Comparison of ENCODE assay signal across 9 mouse cellular contexts in the genomic region with DNA sequence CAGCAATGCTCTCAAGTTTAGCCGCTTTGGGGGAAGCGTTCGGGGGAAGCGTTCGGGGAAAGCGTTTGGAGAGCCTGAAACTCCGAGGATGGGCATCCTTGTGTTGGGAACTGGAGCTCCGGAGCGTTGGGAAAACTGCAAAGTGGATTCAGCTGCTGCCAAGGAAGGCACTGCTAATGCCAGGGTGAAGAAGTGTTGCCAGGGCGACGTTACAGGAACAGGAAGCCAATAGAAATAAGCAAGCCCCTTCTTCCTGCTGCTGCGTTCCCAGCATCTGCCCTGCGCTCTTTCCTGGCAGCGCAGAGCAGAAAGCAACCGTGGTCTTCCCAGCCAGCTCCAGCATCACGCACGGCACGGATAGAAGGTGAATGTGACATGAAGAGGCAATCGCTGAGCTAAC. TPM values are rescaled to one million over a fixed set of nuclear protein-coding genes. Genes with fewer than 3 reads are reported as not detected.
DNase-seq lines count a peak whose midpoint lies in the region; ATAC-seq lines count a peak whose summit lies in the region.
"Had no signal": no experiment of that assay in that cellular context is flagged by ENCODE, and none has a peak within 500 bp of the region (broad histone marks: within the 10 kb centered on the region; RNA-seq: fewer than 3 reads in every experiment).

No protein-coding gene starts in this region.

- H3K36me3 ChIP-seq in embryonic facial prominence, embryonic 11.5 days (replicated peaks; ENCODE audit: control insufficient read depth, insufficient read depth, low read depth, low read length), result no peaks in the 10 kb centered on the region
- H3K36me3 ChIP-seq in embryonic facial prominence, embryonic 10.5 days (replicated peaks), result no peaks in the 10 kb centered on the region

- 54% methylated on average over 19 of the region's 19 CpGs for WGBS in embryonic facial prominence, embryonic 11.5 days
- WGBS in embryonic facial prominence, embryonic 10.5 days, result 53% methylated on average over 19 of the region's 19 CpGs

- ATAC-seq in embryonic facial prominence, embryonic 11.5 days (replicated peaks; ENCODE audit: insufficient number of reproducible peaks, low FRiP score, low TSS enrichment, low read depth), result no peak

- intact Hi-C loops in left cerebral cortex, postnatal 25 days (cut with DNase I), result no loop called here

- H3K4me3 ChIP-seq in embryonic facial prominence, embryonic 11.5 days (ENCODE audit: low read depth, low read length), result no peak overlapping the region
- no peak overlapping the region for H3K4me3 ChIP-seq in embryonic facial prominence, embryonic 10.5 days

- no peak for DNase-seq in embryonic facial prominence, embryonic 11.5 days (ENCODE audit: low spot score)
- no peak for DNase-seq in embryonic facial prominence, embryonic 10.5 days (ENCODE audit: low spot score)
- DNase-seq in retina, postnatal 1 day, result peak; percentile 22
- no peak for DNase-seq in retina, embryonic 14.5 days (ENCODE audit: low spot score)
- DNase-seq in left cerebral cortex, postnatal 25 days (ENCODE audit: low spot score in 2 of 2), result peak; percentile 46 to 59
- peak; percentile 35 for DNase-seq in telencephalon, adult 2 months (ENCODE audit: low read depth, low spot score)
- no peak for DNase-seq in thymus, postnatal 10 days (ENCODE audit: low spot score in 2 of 2)
- no peak for DNase-seq in adrenal gland, adult 2 months

- H3K27ac ChIP-seq in embryonic facial prominence, embryonic 11.5 days (replicated peaks; ENCODE audit: low read depth, low read length), result no peak overlapping the region
- no peak overlapping the region for H3K27ac ChIP-seq in embryonic facial prominence, embryonic 10.5 days (replicated peaks)
- H3K27ac ChIP-seq: kidney, postnatal 0 days had no signal

- H3K9ac ChIP-seq in embryonic facial prominence, embryonic 11.5 days (replicated peaks; ENCODE audit: low read length), result peak overlapping the region; percentile 13; the same call in 1 of the 2 replicates

- no peaks in the 10 kb centered on the region for H3K27me3 ChIP-seq in embryonic facial prominence, embryonic 11.5 days (ENCODE audit: control insufficient read depth, insufficient read depth, low read length)
- H3K27me3 ChIP-seq in embryonic facial prominence, embryonic 10.5 days (replicated peaks; ENCODE audit: low read depth, poor library complexity, severe bottlenecking), result peaks cover 3% of the 10 kb centered on the region; the same call in 1 of the 2 replicates

- no peaks in the 10 kb centered on the region; the same call in 1 of the 2 replicates for H3K4me1 ChIP-seq in embryonic facial prominence, embryonic 11.5 days (ENCODE audit: control insufficient read depth, insufficient read depth, low read length)
- peaks cover 21% of the 10 kb centered on the region for H3K4me1 ChIP-seq in embryonic facial prominence, embryonic 10.5 days

- H3K9me3 ChIP-seq in embryonic facial prominence, embryonic 11.5 days (replicated peaks; ENCODE audit: control insufficient read depth, low read length), result no peaks in the 10 kb centered on the region
- H3K9me3 ChIP-seq in embryonic facial prominence, embryonic 10.5 days, result no peaks in the 10 kb centered on the region

- no peak overlapping the region for H3K4me2 ChIP-seq in embryonic facial prominence, embryonic 11.5 days (ENCODE audit: low read depth, low read length)

RNA-seq across cellular contexts. Expression of a gene that starts 10.4 kb away (rescaled TPM):
- 13.9 and 14.6 TPM in 2 replicates for polyA plus RNA-seq in embryonic facial prominence, embryonic 11.5 days (2014; fragmentation: Nextera tagmentation; extraction: Ambion mirVana)
- 10.6 and 11.9 TPM in 2 replicates for polyA plus RNA-seq in embryonic facial prominence, embryonic 10.5 days (2016; fragmentation: Nextera tagmentation; extraction: Ambion mirVana)
- total RNA-seq in left cerebral cortex, postnatal 25 days (2021), result 10 to 100 TPM; 17.2 to 20.4 TPM
- total RNA-seq in adrenal gland, adult 2 months (2021), result 10 to 100 TPM in 1 of 2 experiments, 1 to 10 TPM in 1; 8.4 to 12.5 TPM
- polyA plus RNA-seq in adrenal gland, adult 2 months (2012; rRNA removed), result 26.5 and 32.3 TPM in 2 replicates

Comparison
In these comparisons a context has a peak if more than half of its experiments do, and no peak if none do; other contexts are left out.
1. DNase-seq: peak in retina, postnatal 1 day (single experiment), left cerebral cortex, postnatal 25 days (2 of 2) and telencephalon, adult 2 months (single experiment); none in embryonic facial prominence, embryonic 11.5 days (single experiment), embryonic facial prominence, embryonic 10.5 days (single experiment), retina, embryonic 14.5 days (single experiment), thymus, postnatal 10 days (0 of 2) and adrenal gland, adult 2 months (single experiment).